Mouse (Mus musculus): ENCODE measurements around the gene Fam43a. TPM values are rescaled to one million over a fixed set of nuclear protein-coding genes. Genes with fewer than 3 reads are reported as not detected.

The Fam43a gene
- 6.4 and 8.5 TPM in 2 replicates for polyA plus RNA-seq (2014; fragmentation: Nextera tagmentation; extraction: Ambion mirVana)

DNA sequence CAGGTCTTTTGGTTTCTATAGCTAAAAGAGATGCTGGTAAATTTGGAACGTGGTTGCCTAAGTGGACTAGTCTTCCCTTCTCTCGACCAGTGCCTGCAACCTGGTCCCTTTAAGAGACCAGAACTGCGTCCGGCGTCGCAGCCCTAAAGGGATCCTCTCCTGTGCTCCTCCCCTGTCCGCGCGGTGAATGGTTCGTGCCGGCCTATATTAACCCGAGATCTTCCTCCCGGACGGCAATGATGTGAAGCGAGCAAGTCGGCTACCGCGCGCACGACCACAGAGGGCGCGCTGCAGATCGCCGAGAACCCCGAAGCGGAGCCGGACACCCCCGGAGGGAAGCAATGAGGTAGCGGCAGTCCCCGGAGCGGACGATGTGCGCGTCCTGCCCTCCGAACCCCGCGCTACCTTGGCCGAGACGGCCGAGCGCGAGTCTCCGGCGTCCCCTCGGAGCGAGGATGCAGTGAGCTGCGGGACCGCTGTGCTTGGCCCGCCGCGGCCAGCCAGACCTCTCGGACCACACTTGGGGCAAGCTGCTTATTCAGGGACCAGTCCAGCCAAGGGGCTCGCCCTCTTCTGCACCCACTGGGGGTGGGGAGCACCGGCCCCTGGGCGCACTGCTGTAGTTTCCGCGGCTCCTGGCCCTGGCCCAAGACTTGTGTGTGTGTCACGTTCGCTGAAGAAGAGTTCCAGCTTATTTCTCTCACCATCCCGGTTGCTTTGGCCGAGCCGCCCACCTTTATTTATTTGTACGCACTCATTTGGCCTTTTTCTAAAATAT lies at the start of gene Fam43a:
Fam43a (plus strand) TSS at position 233 of the 778 bp plus-strand sequence.
- under 1% methylated on average over 63 of the region's 63 CpGs for WGBS
- Histone ChIP-seq H3K4me3 (ENCODE audit: control insufficient read depth in 1 of 2, insufficient read depth in 1 of 2, low read depth in 1 of 2, low read length in 2 of 2) (peak within 1 kb of the TSS; percentile 58 to 89), H3K9ac (ENCODE audit: low read length) (peak within 1 kb of the TSS; percentile 88), H3K36me3 (ENCODE audit: control insufficient read depth, insufficient read depth, low read length) (0 out of 2 replicates have a peak, but pooled peaks cover 3% of the 10 kb centered on the region), H3K9me3 (ENCODE audit: control insufficient read depth, low read length) (no peaks in the 10 kb centered on the region), H3K27me3 (ENCODE audit: control insufficient read depth, insufficient read depth, low read length) (no peaks in the 10 kb centered on the region), H3K4me1 (ENCODE audit: control insufficient read depth in 2 of 2, insufficient read depth in 2 of 2, low read length in 2 of 2) (peaks cover 32 to 42% of the 10 kb centered on the region in 2 experiments), H3K27ac (replicated peaks in 1 of 2; ENCODE audit: control insufficient read depth in 1 of 2, insufficient read depth in 1 of 2, low read depth in 2 of 2, low read length in 2 of 2) (peak within 1 kb of the TSS; percentile 47 to 92), H3K4me2 (ENCODE audit: low read length) (peak within 1 kb of the TSS; percentile 97)
- peak; percentile 84 for ATAC-seq (ENCODE audit: insufficient number of reproducible peaks, insufficient read depth, low FRiP score, low read depth)

DNA sequence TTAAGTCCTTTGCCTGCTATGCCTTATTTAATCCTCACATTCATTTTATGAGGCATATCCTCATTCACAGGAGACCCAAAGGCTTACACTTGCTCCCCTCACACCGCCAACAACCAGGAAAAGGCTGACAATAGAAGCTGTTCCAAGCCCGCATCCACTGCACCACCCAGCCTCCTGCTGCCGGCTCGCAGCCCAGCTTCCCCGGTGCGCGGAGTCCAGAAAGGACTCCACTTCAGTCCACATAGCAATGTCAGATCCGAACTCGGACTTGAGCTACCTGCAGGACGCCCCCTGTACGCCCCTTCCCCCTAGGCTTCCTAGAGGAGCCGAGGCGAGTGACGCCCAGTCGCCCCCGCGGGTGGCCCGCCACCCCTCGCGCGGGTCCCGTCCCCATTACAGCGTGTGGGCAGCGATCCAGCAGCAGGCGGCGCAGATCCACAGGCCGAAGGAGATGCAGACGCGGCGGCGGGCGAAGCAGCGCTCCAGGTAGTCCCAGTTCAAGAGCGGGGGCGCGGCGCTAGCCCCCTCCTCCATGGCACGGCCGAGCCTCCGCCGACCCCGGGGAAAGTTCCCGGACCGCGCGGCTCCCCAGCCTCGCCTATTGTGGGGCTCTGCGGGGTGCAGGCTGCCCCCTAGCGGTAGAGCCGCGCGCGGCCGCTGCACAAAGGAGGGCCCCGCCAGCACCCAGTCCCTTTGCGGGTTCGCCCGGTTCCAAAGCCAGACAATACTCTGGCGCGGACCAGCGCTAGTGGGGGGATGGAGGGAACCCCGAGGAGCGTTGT lies 49.4 kb upstream of the Fam43a start:
- Histone ChIP-seq H3K36me3 (ENCODE audit: control insufficient read depth, insufficient read depth, low read length) (peaks cover 19% of the 10 kb centered on the region), H3K4me2 (ENCODE audit: low read length) (peak overlapping the region; percentile 73), H3K27me3 (ENCODE audit: control insufficient read depth, insufficient read depth, low read length) (no peaks in the 10 kb centered on the region), H3K27ac (replicated peaks in 1 of 2; ENCODE audit: control insufficient read depth in 1 of 2, insufficient read depth in 1 of 2, low read depth in 2 of 2, low read length in 2 of 2) (peak overlapping the region; percentile 20 to 49; a peak in 2 of 4 replicates), H3K9me3 (ENCODE audit: control insufficient read depth, low read length) (peaks cover 11% of the 10 kb centered on the region), H3K4me3 (ENCODE audit: control insufficient read depth in 1 of 2, insufficient read depth in 1 of 2, low read depth in 1 of 2, low read length in 2 of 2) (peak overlapping the region; percentile 66 to 82), H3K9ac (ENCODE audit: low read length) (peak overlapping the region; percentile 91), H3K4me1 (ENCODE audit: control insufficient read depth in 2 of 2, insufficient read depth in 2 of 2, low read length in 2 of 2) (peaks cover 17 to 29% of the 10 kb centered on the region in 2 experiments)
- peak; percentile 78 for ATAC-seq (ENCODE audit: insufficient number of reproducible peaks, insufficient read depth, low FRiP score, low read depth)
- under 1% methylated on average over 63 of the region's 63 CpGs for WGBS

DNA sequence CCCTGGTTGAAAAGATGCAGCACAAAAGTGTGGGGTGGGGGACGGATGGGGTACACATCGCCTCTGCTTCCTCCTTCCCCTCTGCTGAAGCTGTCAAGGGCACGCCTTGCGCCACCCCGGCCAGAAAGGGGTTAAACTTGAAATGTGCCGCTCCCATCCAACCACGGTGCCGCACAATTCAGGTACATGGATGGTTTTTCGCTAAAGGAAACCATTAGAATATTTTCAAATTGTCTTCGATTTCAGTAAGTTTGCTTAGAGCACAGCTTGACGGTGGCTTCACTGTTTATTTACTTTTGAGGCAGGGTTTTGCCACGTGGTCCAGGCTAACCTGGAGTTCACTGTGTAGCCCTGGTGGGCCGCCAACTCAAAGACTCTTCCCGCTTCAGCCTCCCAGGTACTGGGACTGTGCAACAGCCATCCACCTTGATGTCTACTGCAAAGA lies 48.8 kb upstream of the Fam43a start, which contains the start of gene Tmem44:
Tmem44 (minus strand) TSS at position 95 of the 445 bp plus-strand sequence.
- H3K27me3 ChIP-seq (ENCODE audit: control insufficient read depth, insufficient read depth, low read length) = no peaks in the 10 kb centered on the region
- peak within 1 kb of the TSS; percentile 73 for H3K4me2 ChIP-seq (ENCODE audit: low read length)
- 6% methylated on average over 14 of the region's 14 CpGs for WGBS
- H3K36me3 ChIP-seq (ENCODE audit: control insufficient read depth, insufficient read depth, low read length) = peaks cover 13% of the 10 kb centered on the region
- peaks cover 17% of the 10 kb centered on the region for H3K9me3 ChIP-seq (ENCODE audit: control insufficient read depth, low read length)
- H3K27ac ChIP-seq (replicated peaks in 1 of 2; ENCODE audit: control insufficient read depth in 1 of 2, insufficient read depth in 1 of 2, low read depth in 2 of 2, low read length in 2 of 2) = peak within 1 kb of the TSS; percentile 20 to 95; a peak in 2 of 4 replicates
- ATAC-seq (ENCODE audit: insufficient number of reproducible peaks, insufficient read depth, low FRiP score, low read depth) = 0 out of 2 replicates have a peak, but pooled peaks have one; percentile 1
- peaks cover 17 to 29% of the 10 kb centered on the region in 2 experiments for H3K4me1 ChIP-seq (ENCODE audit: control insufficient read depth in 2 of 2, insufficient read depth in 2 of 2, low read length in 2 of 2)
- peak within 1 kb of the TSS; percentile 66 to 82 for H3K4me3 ChIP-seq (ENCODE audit: control insufficient read depth in 1 of 2, insufficient read depth in 1 of 2, low read depth in 1 of 2, low read length in 2 of 2)
- peak within 1 kb of the TSS; percentile 91 for H3K9ac ChIP-seq (ENCODE audit: low read length)

DNA sequence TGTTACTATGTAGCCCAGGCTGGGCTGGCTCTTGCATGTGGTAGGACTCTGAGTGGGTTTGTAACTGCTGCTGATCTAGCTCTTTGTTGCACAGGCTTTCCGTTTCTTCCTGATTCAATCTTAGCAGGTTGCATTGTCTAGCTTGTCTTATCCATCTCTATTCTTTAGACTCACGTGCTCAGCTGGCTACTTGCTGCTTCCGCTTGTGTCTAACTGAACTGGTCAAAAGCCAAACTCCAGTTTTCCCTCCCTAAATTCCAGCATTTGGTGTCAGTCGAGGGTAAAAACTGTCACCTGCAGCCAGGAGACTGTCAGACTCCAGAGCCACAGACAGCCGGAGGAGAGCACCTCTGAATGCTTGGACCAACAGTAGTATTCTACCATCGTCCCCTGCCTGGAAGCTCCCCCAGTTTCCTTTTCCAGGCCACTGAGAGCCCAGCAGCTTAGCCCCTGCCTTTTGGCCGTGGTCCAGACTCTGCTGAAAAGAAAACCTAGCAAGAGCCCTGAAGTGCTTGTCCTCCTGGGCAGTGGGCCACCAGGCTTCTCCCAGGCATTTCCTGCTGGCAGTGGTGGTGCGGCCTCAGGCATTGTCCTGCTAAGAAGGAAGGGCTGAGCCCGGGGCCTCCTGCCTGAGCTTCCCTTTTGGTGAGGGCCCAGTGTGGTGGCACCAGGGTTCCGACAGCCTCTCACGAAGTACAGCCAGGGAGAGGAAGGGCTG lies 46.7 kb upstream of the Fam43a start:
- Histone ChIP-seq H3K9ac (ENCODE audit: low read length) (peak overlapping the region; percentile 60), H3K9me3 (ENCODE audit: control insufficient read depth, low read length) (peaks cover 27% of the 10 kb centered on the region), H3K36me3 (ENCODE audit: control insufficient read depth, insufficient read depth, low read length) (peaks cover under 1% of the 10 kb centered on the region; the same call in 1 of the 2 replicates), H3K4me3 (ENCODE audit: control insufficient read depth in 1 of 2, insufficient read depth in 1 of 2, low read depth in 1 of 2, low read length in 2 of 2) (no peak overlapping the region), H3K4me2 (ENCODE audit: low read length) (peak overlapping the region; percentile 42), H3K27me3 (ENCODE audit: control insufficient read depth, insufficient read depth, low read length) (no peaks in the 10 kb centered on the region), H3K4me1 (ENCODE audit: control insufficient read depth in 2 of 2, insufficient read depth in 2 of 2, low read length in 2 of 2) (peaks cover 17 to 29% of the 10 kb centered on the region in 2 experiments), H3K27ac (replicated peaks in 1 of 2; ENCODE audit: control insufficient read depth in 1 of 2, insufficient read depth in 1 of 2, low read depth in 2 of 2, low read length in 2 of 2) (peak overlapping the region; percentile 95 to 96)
- peak; percentile 79 for ATAC-seq (ENCODE audit: insufficient number of reproducible peaks, insufficient read depth, low FRiP score, low read depth)
- WGBS = 14% methylated on average over 11 of the region's 11 CpGs

DNA sequence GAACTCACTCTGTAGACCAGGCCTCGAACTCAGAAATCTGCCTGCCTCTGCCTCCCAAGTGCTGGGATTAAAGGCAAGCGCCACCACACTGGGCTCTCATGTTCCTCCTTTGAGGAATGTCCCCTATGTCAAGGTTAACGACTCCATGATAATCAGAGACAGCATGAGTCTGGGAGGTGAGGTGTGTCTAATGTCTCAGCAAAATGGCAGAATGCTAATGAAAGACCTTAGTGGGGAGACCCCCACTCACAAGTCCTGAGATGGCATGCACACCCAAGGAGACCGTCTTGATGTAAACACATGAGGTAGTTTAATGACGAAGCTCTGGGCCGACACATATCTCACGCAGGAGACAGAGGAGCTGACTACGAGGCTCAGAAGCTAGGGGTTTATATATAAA lies 45.4 kb upstream of the Fam43a start:
- H3K4me2 ChIP-seq (ENCODE audit: low read length) = no peak overlapping the region
- H3K4me1 ChIP-seq (ENCODE audit: control insufficient read depth in 2 of 2, insufficient read depth in 2 of 2, low read length in 2 of 2) = peaks cover 17 to 27% of the 10 kb centered on the region in 2 experiments
- no peak overlapping the region for H3K9ac ChIP-seq (ENCODE audit: low read length)
- peaks cover 27% of the 10 kb centered on the region for H3K9me3 ChIP-seq (ENCODE audit: control insufficient read depth, low read length)
- WGBS = 96% methylated on average over 8 of the region's 8 CpGs
- H3K27ac ChIP-seq (replicated peaks in 1 of 2; ENCODE audit: control insufficient read depth in 1 of 2, insufficient read depth in 1 of 2, low read depth in 2 of 2, low read length in 2 of 2) = peak overlapping the region in 1 of 2 experiments; percentile 95; a peak in 1 of 4 replicates
- H3K27me3 ChIP-seq (ENCODE audit: control insufficient read depth, insufficient read depth, low read length) = no peaks in the 10 kb centered on the region
- H3K4me3 ChIP-seq (ENCODE audit: control insufficient read depth in 1 of 2, insufficient read depth in 1 of 2, low read depth in 1 of 2, low read length in 2 of 2) = no peak overlapping the region
- peaks cover 10% of the 10 kb centered on the region for H3K36me3 ChIP-seq (ENCODE audit: control insufficient read depth, insufficient read depth, low read length)
- no peak for ATAC-seq (ENCODE audit: insufficient number of reproducible peaks, insufficient read depth, low FRiP score, low read depth)

DNA sequence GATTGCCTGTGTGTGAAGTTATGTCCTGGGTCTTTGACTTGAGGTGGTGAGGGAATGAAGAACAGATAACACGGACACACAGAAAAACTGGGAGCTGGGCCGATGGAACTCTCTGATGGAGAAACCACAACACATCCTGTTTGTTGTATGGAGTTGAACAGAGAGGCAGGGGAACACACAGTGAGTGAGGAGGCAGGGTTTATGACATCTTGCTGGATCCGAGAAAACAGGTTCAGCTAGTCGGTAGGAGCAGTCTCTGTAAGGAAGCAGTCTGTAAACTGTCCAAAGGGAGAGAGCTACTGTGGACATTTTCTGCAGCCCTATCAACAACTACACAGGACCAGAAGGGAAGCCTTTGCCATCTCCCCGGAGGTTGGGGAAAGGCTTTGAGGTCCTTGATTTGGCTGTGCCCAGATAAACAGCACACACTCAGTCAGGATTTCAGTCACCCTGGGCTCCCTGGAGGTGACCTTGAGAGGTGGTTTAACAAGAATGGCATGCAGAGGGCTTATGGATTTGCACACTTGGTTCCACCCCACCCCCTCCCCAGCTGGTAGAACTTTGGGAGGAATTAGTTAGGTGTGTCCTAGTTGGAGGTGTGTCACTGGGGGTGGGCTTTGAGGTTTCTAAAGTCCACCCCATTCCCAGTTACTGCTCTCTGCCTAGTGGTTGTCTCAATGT lies 40.1 kb upstream of the Fam43a start:
- Histone ChIP-seq H3K4me1 (ENCODE audit: control insufficient read depth in 2 of 2, insufficient read depth in 2 of 2, low read length in 2 of 2) (peaks cover 6 to 8% of the 10 kb centered on the region in 2 experiments), H3K36me3 (ENCODE audit: control insufficient read depth, insufficient read depth, low read length) (peaks cover 63% of the 10 kb centered on the region), H3K27me3 (ENCODE audit: control insufficient read depth, insufficient read depth, low read length) (no peaks in the 10 kb centered on the region), H3K9me3 (ENCODE audit: control insufficient read depth, low read length) (peaks cover 24% of the 10 kb centered on the region), H3K27ac (replicated peaks in 1 of 2; ENCODE audit: control insufficient read depth in 1 of 2, insufficient read depth in 1 of 2, low read depth in 2 of 2, low read length in 2 of 2) (peak overlapping the region; percentile 40 to 60), H3K9ac (ENCODE audit: low read length) (no peak overlapping the region), H3K4me2 (ENCODE audit: low read length) (no peak overlapping the region), H3K4me3 (ENCODE audit: control insufficient read depth in 1 of 2, insufficient read depth in 1 of 2, low read depth in 1 of 2, low read length in 2 of 2) (no peak overlapping the region)
- 63% methylated on average over 5 of the region's 5 CpGs for WGBS
- ATAC-seq (ENCODE audit: insufficient number of reproducible peaks, insufficient read depth, low FRiP score, low read depth) = no peak
